Mouse (Mus musculus) MEL (cell line): ENCODE measurements around the gene Tmod1.
A peak's percentile ranks its signal among the peaks of the same experiment; 100 is the strongest.

Experiments used
- POLR2A ChIP-seq, 2 experiments: IDR thresholded peaks; 2 replicates each; pipeline ENCODE4 v1.6.1; 2011 to 2012; ENCODE audit warnings: low read length in 2 of 2, mild to moderate bottlenecking in 2 of 2, control low read depth in 1 of 2, improper control_type of control experiment in 1 of 2, low read depth in 1 of 2, moderate library complexity in 1 of 2; ENCODE audit not compliant: control insufficient read depth in 1 of 2, insufficient read depth in 1 of 2, poor library complexity in 1 of 2
- ZNF384 ChIP-seq: IDR thresholded peaks from 2 replicates; pipeline ENCODE4 v1.6.1; 2012; ENCODE audit warnings: low read depth, mild to moderate bottlenecking, inconsistent platforms, low read length, improper control_type of control experiment

DNA sequence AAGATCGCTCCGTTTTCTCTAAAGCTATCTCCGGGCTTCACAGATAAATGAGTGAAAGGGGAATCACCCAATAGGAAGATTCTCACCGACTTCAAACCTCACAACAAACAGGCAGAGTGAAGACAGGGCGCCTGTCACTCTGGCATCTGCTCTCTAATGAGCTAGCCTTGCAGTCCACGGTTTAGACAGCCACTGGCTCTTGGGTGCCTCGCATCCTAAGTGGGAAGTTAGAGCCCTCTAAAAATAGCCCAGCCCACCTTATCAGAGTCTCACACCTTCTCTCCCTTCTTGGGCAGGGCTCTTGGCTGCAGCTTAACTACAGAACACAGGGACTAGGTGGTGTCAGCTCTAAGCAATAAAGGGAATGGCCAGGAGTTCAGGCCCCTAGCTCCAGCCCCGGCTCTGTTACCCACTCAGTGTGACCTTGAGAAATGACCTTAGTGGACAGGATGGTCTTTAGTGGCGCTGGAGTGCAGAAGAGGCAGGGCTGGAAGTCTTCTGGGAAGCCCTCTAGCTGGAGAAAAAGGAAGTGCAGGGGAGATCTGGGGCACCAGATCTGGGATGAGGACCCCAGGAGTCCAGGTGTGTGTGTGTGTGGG, 2.0 kb downstream of the Tmod1 start:
- TF ChIP-seq ZNF384 (no peak), POLR2A (IDR thresholded peaks at IDR 0.05; ENCODE audit: control insufficient read depth in 1 of 2, insufficient read depth in 1 of 2, low read depth in 1 of 2, low read length in 2 of 2, poor library complexity in 1 of 2) (peak in 1 of 2 experiments; percentile 37; a peak in 1 of 4 replicates)
